8 mouse cellular contexts compared by ENCODE assay signal in genomic region chr11:115276780-115277603, GRCm38 (mm10). TPM values are rescaled to one million over a fixed set of nuclear protein-coding genes. Genes with fewer than 3 reads are reported as not detected.
DNase-seq lines count a peak whose midpoint lies in the region; ATAC-seq and TF ChIP-seq lines count a peak whose summit lies in the region.

Gene Fdxr, minus strand, starts transcription at chr11:115277050.

- H3K4me3 ChIP-seq in MEL (ENCODE audit: control insufficient read depth in 1 of 2, insufficient read depth in 1 of 2, low read depth in 2 of 2, low read length in 2 of 2), result peak within 1 kb of the TSS; percentile 87
- peak within 1 kb of the TSS; percentile 79 for H3K4me3 ChIP-seq in cerebellum, adult 2 months (replicated peaks; ENCODE audit: insufficient read depth, low read depth, low read length)
- H3K4me3 ChIP-seq in forebrain, postnatal 0 days (ENCODE audit: low read depth, low read length), result peak within 1 kb of the TSS; percentile 74
- H3K4me3 ChIP-seq in lung, embryonic 15.5 days, result peak within 1 kb of the TSS; percentile 63

- TF ChIP-seq RAD21 in MEL (IDR thresholded peaks at IDR 0.05; ENCODE audit: low read depth, low read length), result no peak

- peak; percentile 91 to 94 for TF ChIP-seq POLR2A in MEL (IDR thresholded peaks at IDR 0.05; ENCODE audit: control insufficient read depth in 1 of 2, insufficient read depth in 1 of 2, low read depth in 1 of 2, low read length in 2 of 2, poor library complexity in 1 of 2)
- TF ChIP-seq POLR2A in cerebellum, adult 2 months (IDR thresholded peaks at IDR 0.05; ENCODE audit: borderline replicate concordance, insufficient read depth, low read length), result peak; percentile 89

- peaks cover 10 to 26% of the 10 kb centered on the region in 2 experiments for H3K4me1 ChIP-seq in MEL (ENCODE audit: control insufficient read depth in 1 of 2, insufficient read depth in 2 of 2, low read length in 2 of 2)
- 0 out of 2 replicates have a peak, but pooled peaks cover 4% of the 10 kb centered on the region for H3K4me1 ChIP-seq in cerebellum, adult 2 months (ENCODE audit: control insufficient read depth, insufficient read depth, low read length)
- H3K4me1 ChIP-seq in forebrain, postnatal 0 days (ENCODE audit: insufficient read depth), result 0 out of 2 replicates have a peak, but pooled peaks cover 6% of the 10 kb centered on the region
- H3K4me1 ChIP-seq in lung, embryonic 15.5 days, result peaks cover 19% of the 10 kb centered on the region

- peak within 1 kb of the TSS; percentile 85 for H3K27ac ChIP-seq in MEL (ENCODE audit: control insufficient read depth, low read depth, low read length)
- H3K27ac ChIP-seq in cerebellum, adult 2 months (ENCODE audit: insufficient read depth, low read length), result peak within 1 kb of the TSS; percentile 48
- H3K27ac ChIP-seq in forebrain, postnatal 0 days (ENCODE audit: low read depth, low read length), result peak within 1 kb of the TSS; percentile 88
- H3K27ac ChIP-seq in lung, embryonic 15.5 days, result peak within 1 kb of the TSS; percentile 83

- DNase-seq in MEL (ENCODE audit: low read depth, low spot score), result peak; percentile 100
- peak; percentile 96 to 98 for DNase-seq in cerebellum, adult 2 months
- peak; percentile 99 for DNase-seq in forebrain, postnatal 0 days
- DNase-seq in heart, postnatal 4 days, result peak; percentile 99
- DNase-seq in layer of hippocampus, adult 8-10 months (ENCODE audit: low spot score in 2 of 2), result peak; percentile 98 to 99
- DNase-seq in ovary, adult 18-20 months (ENCODE audit: low spot score), result peak; percentile 99
- peak; percentile 100 for DNase-seq in thymus, postnatal 0 days (ENCODE audit: low spot score)

- H3K9ac ChIP-seq in MEL (ENCODE audit: control insufficient read depth, low read depth, low read length, poor library complexity, severe bottlenecking), result peak within 1 kb of the TSS; percentile 93
- H3K9ac ChIP-seq in forebrain, postnatal 0 days, result peak within 1 kb of the TSS; percentile 77
- peak within 1 kb of the TSS; percentile 75 for H3K9ac ChIP-seq in lung, embryonic 15.5 days

- peaks cover 6% of the 10 kb centered on the region; the same call in 1 of the 2 replicates for H3K79me2 ChIP-seq in MEL (ENCODE audit: control insufficient read depth, insufficient read depth, low read length, poor library complexity)

- peak in 2 of 3 experiments; percentile 2 to 12; a peak in 2 of 6 replicates for TF ChIP-seq CTCF in MEL (IDR thresholded peaks at IDR 0.05 in 2 of 3, conservative IDR thresholded peaks at IDR 0.05 in 1 of 3; ENCODE audit: control insufficient read depth in 1 of 3, insufficient read depth in 1 of 3, low read depth in 2 of 3, low read length in 3 of 3, poor library complexity in 1 of 3, severe bottlenecking in 1 of 3)
- TF ChIP-seq CTCF in cerebellum, adult 2 months (IDR thresholded peaks at IDR 0.05; ENCODE audit: borderline replicate concordance, insufficient read depth, low read depth, low read length), result no peak
- peak; percentile 48 for TF ChIP-seq CTCF in forebrain, postnatal 0 days (IDR thresholded peaks at IDR 0.05; ENCODE audit: low read depth)

- peaks cover 0 to 20% of the 10 kb centered on the region in 2 experiments; a peak in 2 of 4 replicates for H3K36me3 ChIP-seq in MEL (ENCODE audit: control insufficient read depth in 1 of 2, insufficient read depth in 2 of 2, low read length in 2 of 2)
- peaks cover under 1% of the 10 kb centered on the region; the same call in 1 of the 2 replicates for H3K36me3 ChIP-seq in forebrain, postnatal 0 days (ENCODE audit: insufficient read depth)
- no peaks in the 10 kb centered on the region for H3K36me3 ChIP-seq in lung, embryonic 15.5 days

- no peak for TF ChIP-seq EP300 in MEL (IDR thresholded peaks at IDR 0.05; ENCODE audit: low read depth in 1 of 2, low read length in 2 of 2)

- no peaks in the 10 kb centered on the region for H3K27me3 ChIP-seq in MEL (ENCODE audit: control insufficient read depth in 1 of 2, insufficient read depth in 2 of 2, low read length in 2 of 2)
- no peaks in the 10 kb centered on the region for H3K27me3 ChIP-seq in cerebellum, adult 2 months (ENCODE audit: control insufficient read depth, insufficient read depth, low read length)
- H3K27me3 ChIP-seq in forebrain, postnatal 0 days (ENCODE audit: insufficient read depth, low read length), result no peaks in the 10 kb centered on the region
- H3K27me3 ChIP-seq in lung, embryonic 15.5 days, result 0 out of 2 replicates have a peak, but pooled peaks cover under 1% of the 10 kb centered on the region

- no peaks in the 10 kb centered on the region for H3K9me3 ChIP-seq in MEL (replicated peaks; ENCODE audit: insufficient read depth, low read length)
- H3K9me3 ChIP-seq in forebrain, postnatal 0 days (ENCODE audit: low read length), result no peaks in the 10 kb centered on the region
- H3K9me3 ChIP-seq in lung, embryonic 15.5 days, result no peaks in the 10 kb centered on the region

- peak within 1 kb of the TSS; percentile 79 for H3K4me2 ChIP-seq in forebrain, postnatal 0 days (ENCODE audit: low read depth)
- peak within 1 kb of the TSS; percentile 93 for H3K4me2 ChIP-seq in lung, embryonic 15.5 days

- under 1% methylated on average over 42 of the region's 42 CpGs for WGBS in cerebellum, adult 2 months
- WGBS in forebrain, postnatal 0 days, result under 1% methylated on average over 42 of the region's 42 CpGs
- under 1% methylated on average over 42 of the region's 42 CpGs for WGBS in lung, embryonic 15.5 days

- ATAC-seq in forebrain, postnatal 0 days, result peak; percentile 96
- peak; percentile 97 for ATAC-seq in lung, embryonic 15.5 days (ENCODE audit: borderline replicate concordance, extremely low read depth, low FRiP score, low TSS enrichment)

TF ChIP-seq in MEL, 35 proteins besides CTCF, POLR2A, EP300 and RAD21 (continues in another document):
- TF ChIP-seq USF2 (IDR thresholded peaks at IDR 0.05; ENCODE audit: borderline replicate concordance in 1 of 2, insufficient read depth in 1 of 2, low read depth in 1 of 2, low read length in 2 of 2), result no peak
- no peak for TF ChIP-seq MEF2A (IDR thresholded peaks at IDR 0.05; ENCODE audit: extremely low read depth, insufficient replicate concordance, low read depth, low read length, poor library complexity, severe bottlenecking)
- TF ChIP-seq MYC (IDR thresholded peaks at IDR 0.05; ENCODE audit: low read depth, low read length), result peak; percentile 84
- TF ChIP-seq ZNF384 (IDR thresholded peaks at IDR 0.05; ENCODE audit: low read depth, low read length), result no peak
- TF ChIP-seq KAT2A (conservative IDR thresholded peaks at IDR 0.05; ENCODE audit: low read depth, low read length), result peak; percentile 92
- TF ChIP-seq RCOR1 (IDR thresholded peaks at IDR 0.05; ENCODE audit: low read depth, low read length), result peak; percentile 55; the same call in 1 of the 2 replicates
- peak; percentile 42; the same call in 1 of the 2 replicates for TF ChIP-seq USF1 (IDR thresholded peaks at IDR 0.05; ENCODE audit: low read depth, low read length)
- TF ChIP-seq TAL1 (IDR thresholded peaks at IDR 0.05; ENCODE audit: low read length), result no peak
- peak; percentile 69 for TF ChIP-seq GATA1 (IDR thresholded peaks at IDR 0.05; ENCODE audit: low read depth, low read length)
- TF ChIP-seq ZKSCAN1 (IDR thresholded peaks at IDR 0.05; ENCODE audit: low read depth, low read length), result no peak
- no peak for TF ChIP-seq UBTF (IDR thresholded peaks at IDR 0.05; ENCODE audit: borderline replicate concordance, insufficient read depth, low read depth, low read length)
- TF ChIP-seq POLR2AphosphoS5 (IDR thresholded peaks at IDR 0.05; ENCODE audit: borderline replicate concordance, low read depth, low read length), result peak; percentile 40; the same call in 1 of the 2 replicates
- peak; percentile 97 for TF ChIP-seq ZMIZ1 (IDR thresholded peaks at IDR 0.05; ENCODE audit: low read depth, low read length)
- TF ChIP-seq CHD1 (IDR thresholded peaks at IDR 0.05; ENCODE audit: low read depth, low read length), result no peak
- TF ChIP-seq GABPA (IDR thresholded peaks at IDR 0.05; ENCODE audit: low read depth, low read length), result peak; percentile 97; the same call in 1 of the 2 replicates
- peak; percentile 98 for TF ChIP-seq HCFC1 (IDR thresholded peaks at IDR 0.05; ENCODE audit: low read depth, low read length)
- no peak; the same call in 1 of the 2 replicates for TF ChIP-seq ETS1 (IDR thresholded peaks at IDR 0.05; ENCODE audit: low read depth, low read length)
- TF ChIP-seq NELFE (IDR thresholded peaks at IDR 0.05; ENCODE audit: low read depth, low read length), result peak; percentile 91
- TF ChIP-seq CHD2 (IDR thresholded peaks at IDR 0.05; ENCODE audit: low read length), result peak; percentile 91
- TF ChIP-seq NRF1 (IDR thresholded peaks at IDR 0.05; ENCODE audit: insufficient read depth, low read depth, low read length, poor library complexity, severe bottlenecking), result peak; percentile 56; the same call in 1 of the 2 replicates
- TF ChIP-seq MAZ (IDR thresholded peaks at IDR 0.05; ENCODE audit: low read depth, low read length), result no peak; the same call in 1 of the 2 replicates
- TF ChIP-seq MAX (IDR thresholded peaks at IDR 0.05; ENCODE audit: low read length), result peak; percentile 64; the same call in 1 of the 2 replicates
- peak; percentile 91 for TF ChIP-seq TBP (IDR thresholded peaks at IDR 0.05; ENCODE audit: low read depth, low read length)
- no peak for TF ChIP-seq MYB (IDR thresholded peaks at IDR 0.05; ENCODE audit: low read depth, low read length)
- TF ChIP-seq TCF12 (IDR thresholded peaks at IDR 0.05; ENCODE audit: low read depth, low read length), result peak; percentile 79
- TF ChIP-seq MXI1 (IDR thresholded peaks at IDR 0.05; ENCODE audit: low read depth, low read length), result peak; percentile 79
- TF ChIP-seq BHLHE40 (IDR thresholded peaks at IDR 0.05; ENCODE audit: borderline replicate concordance, low read depth, low read length), result peak; percentile 96
- TF ChIP-seq MAFK (IDR thresholded peaks at IDR 0.05; ENCODE audit: borderline replicate concordance, low read depth, low read length), result no peak
- TF ChIP-seq ZC3H11A (IDR thresholded peaks at IDR 0.05; ENCODE audit: low read depth, low read length), result no peak

RNA-seq across cellular contexts. Expression of gene Fdxr, which starts in this region (rescaled TPM):
- total RNA-seq in MEL (2012; rRNA removed), result 37.2 and 37.7 TPM in 2 replicates
- polyA plus RNA-seq in MEL (2012; ENCODE audit: insufficient read depth in 1 of 2, insufficient read length in 2 of 2, low read depth in 1 of 2, low replicate concordance in 2 of 2, missing spikeins in 1 of 2), result 10 to 100 TPM in 1 of 2 experiments, not detected in 1; 32.7 TPM
- 53.5 and 56.8 TPM in 2 replicates for polyA plus RNA-seq in cerebellum, adult 2 months (2012; rRNA removed)
- total RNA-seq in forebrain, postnatal 0 days (2014; rRNA removed), result 18.6 and 26.2 TPM in 2 replicates
- 14.0 and 16.4 TPM in 2 replicates for polyA plus RNA-seq in forebrain, postnatal 0 days (2015; fragmentation: Nextera tagmentation; extraction: Ambion mirVana)
- 1 to 10 TPM; 7.5 to 9.5 TPM for total RNA-seq in heart, postnatal 4 days (2021)
- 10 to 100 TPM; 22.8 to 25.5 (median 24.6) TPM for total RNA-seq in layer of hippocampus, adult 8-10 months (2022)
- polyA plus RNA-seq in lung, embryonic 15.5 days (2015; fragmentation: Nextera tagmentation; extraction: Ambion mirVana), result 14.6 and 15.8 TPM in 2 replicates
- 22.0 and 22.4 TPM in 2 replicates for polyA plus RNA-seq in thymus, postnatal 0 days (2015; fragmentation: Nextera tagmentation; extraction: Ambion mirVana)

Comparison
In these comparisons a context has a peak if more than half of its experiments do, and no peak if none do; other contexts are left out.
1. Peak in every context shown above with its lines: DNase-seq, ATAC-seq, H3K4me3 ChIP-seq and H3K27ac ChIP-seq.